Mouse (Mus musculus): Measurements from ENCODE around the gene Ror1. TPM values are rescaled to one million over a fixed set of nuclear protein-coding genes. Genes with fewer than 3 reads are reported as not detected.

Ror1 gene
- polyA plus RNA-seq, 1 experiment from 2014 or later, result 24.3 TPM

DNA sequence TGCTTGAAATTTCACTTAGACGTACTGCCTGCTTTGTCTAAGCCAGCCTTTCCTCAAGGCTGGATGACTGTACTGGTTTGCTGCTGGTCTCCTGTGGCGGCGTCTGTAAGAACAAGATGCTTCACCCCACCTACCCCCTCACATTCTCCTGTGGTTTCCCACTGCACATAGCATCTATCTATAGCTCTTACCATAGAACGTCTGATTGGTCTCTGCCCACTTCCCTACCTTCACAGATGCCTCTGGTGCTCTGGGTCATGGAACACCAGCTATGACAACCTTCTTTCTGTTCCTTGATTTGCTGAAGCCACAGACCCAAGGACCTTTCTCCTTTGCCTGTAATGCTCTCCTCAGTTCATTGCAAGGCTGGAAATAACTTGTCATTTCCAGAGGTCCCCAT is 124.0 kb downstream of the Ror1 start:
- no peak for ATAC-seq (ENCODE audit: insufficient number of reproducible peaks, insufficient read depth, low FRiP score, low TSS enrichment)
- H3K4me2 ChIP-seq (replicated peaks), result no peak overlapping the region
- H3K9ac ChIP-seq, result no peak overlapping the region
- H3K36me3 ChIP-seq, result no peaks in the 10 kb centered on the region
- no peaks in the 10 kb centered on the region for H3K9me3 ChIP-seq
- H3K27me3 ChIP-seq, result no peaks in the 10 kb centered on the region
- H3K4me1 ChIP-seq, result peaks cover 25% of the 10 kb centered on the region
- WGBS, result 67% methylated on average over 4 of the region's 4 CpGs
- no peak overlapping the region for H3K4me3 ChIP-seq
- H3K27ac ChIP-seq, result no peak overlapping the region

DNA sequence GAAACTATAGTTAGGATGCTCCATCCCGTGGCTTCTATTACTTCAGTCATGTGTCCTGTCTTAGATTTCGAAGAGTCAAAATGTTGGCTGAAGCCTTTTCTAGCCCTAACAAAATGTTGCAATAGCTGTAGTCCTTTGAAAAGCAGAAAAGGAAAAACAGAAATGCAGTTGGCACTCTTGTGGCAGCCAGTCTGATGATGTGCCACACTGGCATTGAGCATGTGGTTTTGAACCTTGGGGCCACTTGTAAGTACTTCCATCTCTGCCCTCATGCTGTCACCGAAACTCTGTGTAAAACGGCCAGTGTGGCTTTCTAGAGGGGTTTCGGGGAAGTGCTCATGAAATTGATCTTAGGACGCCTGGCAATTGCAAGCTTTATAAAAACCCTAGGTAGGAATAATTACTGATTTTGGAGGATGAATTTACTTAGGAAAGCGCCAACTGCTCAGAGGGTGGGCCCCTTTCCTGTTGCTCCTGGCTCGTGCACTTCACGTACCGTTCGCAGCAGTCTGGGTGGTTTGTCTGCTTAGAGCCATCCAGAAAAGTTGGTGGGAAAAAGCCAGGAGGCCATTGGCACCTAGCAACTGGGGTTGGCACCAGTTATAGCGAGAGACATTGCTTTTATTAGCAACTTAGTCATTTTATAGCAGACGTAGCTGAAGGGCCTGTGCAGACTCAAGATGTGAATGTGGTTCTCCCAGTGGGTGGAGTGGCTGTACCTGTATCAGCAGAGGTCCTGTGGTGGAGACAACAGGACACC is 126.6 kb downstream of the Ror1 start:
- 67% methylated on average over 13 of the region's 13 CpGs for WGBS
- Histone ChIP-seq H3K4me3 (no peak overlapping the region), H3K36me3 (no peaks in the 10 kb centered on the region), H3K4me1 (peaks cover 24% of the 10 kb centered on the region), H3K9ac (no peak overlapping the region), H3K4me2 (replicated peaks) (no peak overlapping the region), H3K9me3 (no peaks in the 10 kb centered on the region), H3K27me3 (no peaks in the 10 kb centered on the region), H3K27ac (no peak overlapping the region)
- no peak for ATAC-seq (ENCODE audit: insufficient number of reproducible peaks, insufficient read depth, low FRiP score, low TSS enrichment)

DNA sequence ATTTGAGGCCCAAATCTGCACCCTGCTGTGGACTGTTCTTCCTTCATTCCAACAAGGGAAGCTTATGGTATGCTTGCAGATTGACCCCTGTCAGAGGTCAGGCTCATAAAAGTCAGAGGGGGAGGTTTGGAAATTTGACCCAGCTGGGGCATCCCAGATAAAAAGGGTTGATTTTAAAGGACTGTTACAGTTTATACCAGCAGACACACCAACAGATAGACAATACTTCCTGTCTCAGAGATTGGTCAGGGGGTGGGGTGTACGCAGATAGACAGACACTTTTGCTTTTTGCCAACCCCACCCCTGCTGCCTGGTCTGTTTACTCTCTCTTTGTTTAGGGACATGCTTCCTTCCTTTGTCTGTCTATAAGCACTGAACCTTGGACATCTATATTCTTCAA is 127.9 kb downstream of the Ror1 start:
- Histone ChIP-seq H3K27me3 (no peaks in the 10 kb centered on the region), H3K4me1 (peaks cover 22% of the 10 kb centered on the region), H3K9me3 (no peaks in the 10 kb centered on the region), H3K36me3 (no peaks in the 10 kb centered on the region), H3K27ac (no peak overlapping the region; the same call in 1 of the 2 replicates), H3K4me3 (no peak overlapping the region), H3K4me2 (replicated peaks) (no peak overlapping the region), H3K9ac (no peak overlapping the region)
- ATAC-seq (ENCODE audit: insufficient number of reproducible peaks, insufficient read depth, low FRiP score, low TSS enrichment), result no peak
- 31% methylated on average over 1 of the region's 1 CpGs for WGBS

GRCm38 (mm10) chr4:100223965-100224364 is 128.4 kb downstream of the Ror1 start:
- no peak for ATAC-seq (ENCODE audit: insufficient number of reproducible peaks, insufficient read depth, low FRiP score, low TSS enrichment)
- Histone ChIP-seq H3K36me3 (no peaks in the 10 kb centered on the region), H3K4me1 (peaks cover 19% of the 10 kb centered on the region), H3K4me2 (replicated peaks) (no peak overlapping the region), H3K9me3 (no peaks in the 10 kb centered on the region), H3K27ac (no peak overlapping the region; the same call in 1 of the 2 replicates), H3K4me3 (no peak overlapping the region), H3K27me3 (no peaks in the 10 kb centered on the region), H3K9ac (no peak overlapping the region)
- WGBS, result 71% methylated on average over 3 of the region's 3 CpGs

DNA sequence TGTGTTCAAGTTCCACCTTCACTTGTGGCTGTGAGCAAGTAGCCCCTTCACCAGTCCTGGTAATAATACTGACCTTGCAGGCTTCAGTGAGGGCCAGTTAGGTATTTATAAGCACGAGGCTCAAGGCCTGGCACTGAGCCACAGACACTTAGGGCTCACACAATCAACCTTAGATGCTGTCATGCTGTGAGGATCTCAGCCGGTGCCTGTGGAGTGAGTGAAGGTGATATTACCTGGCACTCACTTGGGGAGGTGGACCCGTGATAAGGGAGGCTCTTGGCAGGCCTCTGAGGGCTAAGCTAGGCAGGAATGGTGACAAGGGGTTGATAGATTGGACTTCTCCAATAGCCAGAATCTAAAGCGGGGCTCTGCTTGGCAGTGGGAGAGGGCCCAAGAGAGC is 131.0 kb downstream of the Ror1 start:
- WGBS, result 68% methylated on average over 4 of the region's 4 CpGs
- Histone ChIP-seq H3K9ac (no peak overlapping the region), H3K9me3 (no peaks in the 10 kb centered on the region), H3K4me3 (no peak overlapping the region), H3K27ac (no peak overlapping the region), H3K27me3 (no peaks in the 10 kb centered on the region), H3K4me1 (peaks cover 19% of the 10 kb centered on the region), H3K36me3 (no peaks in the 10 kb centered on the region), H3K4me2 (replicated peaks) (no peak overlapping the region)
- ATAC-seq (ENCODE audit: insufficient number of reproducible peaks, insufficient read depth, low FRiP score, low TSS enrichment), result no peak

DNA sequence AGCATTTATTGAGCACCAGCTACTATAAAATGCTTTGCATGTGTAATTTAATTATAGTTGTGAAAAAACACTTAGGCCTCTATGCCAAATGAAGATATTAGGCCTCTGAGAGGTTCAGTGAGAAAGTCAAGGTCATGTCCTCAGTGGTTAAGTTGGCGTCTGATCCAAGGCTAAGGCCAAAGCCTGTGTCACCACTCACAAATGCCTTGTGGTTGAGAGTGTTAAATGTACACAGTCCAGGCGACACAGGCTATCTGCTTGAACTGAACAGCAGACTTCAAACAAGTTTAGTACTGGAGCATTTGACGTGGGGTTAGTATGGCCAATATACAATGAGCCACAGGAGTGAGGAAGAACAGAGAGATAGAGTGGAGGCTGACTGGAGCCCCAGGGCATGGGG is 132.5 kb downstream of the Ror1 start:
- WGBS, result 78% methylated on average over 3 of the region's 3 CpGs

DNA sequence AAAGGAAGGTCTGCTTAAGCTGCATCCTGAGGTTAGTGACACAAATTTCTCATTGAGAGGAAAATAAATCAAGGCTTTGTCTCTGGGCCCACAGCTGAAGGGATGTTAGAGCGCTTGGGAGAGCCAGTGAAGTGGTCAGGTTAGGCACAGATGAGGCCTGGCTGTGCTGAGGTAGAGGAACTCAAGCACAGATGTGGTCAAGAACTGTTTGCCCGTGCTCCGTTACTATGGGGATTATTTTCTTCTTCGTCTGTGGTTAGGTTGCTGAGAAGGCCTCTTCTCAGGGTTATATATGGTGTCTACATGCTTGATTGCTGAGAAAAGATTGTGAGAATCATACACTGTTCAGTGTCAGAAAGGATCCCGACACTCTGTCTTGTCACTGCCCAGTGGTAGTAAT is 134.7 kb downstream of the Ror1 start:
- Histone ChIP-seq H3K4me3 (no peak overlapping the region), H3K9ac (no peak overlapping the region)
- no peak for ATAC-seq (ENCODE audit: insufficient number of reproducible peaks, insufficient read depth, low FRiP score, low TSS enrichment)

More for the DNA sequence above, 132.5 kb downstream of the Ror1 start:
- Histone ChIP-seq H3K4me1 (peaks cover 7% of the 10 kb centered on the region), H3K27me3 (no peaks in the 10 kb centered on the region), H3K9me3 (no peaks in the 10 kb centered on the region), H3K4me3 (no peak overlapping the region), H3K27ac (no peak overlapping the region), H3K4me2 (replicated peaks) (no peak overlapping the region), H3K9ac (no peak overlapping the region), H3K36me3 (no peaks in the 10 kb centered on the region)
- ATAC-seq (ENCODE audit: insufficient number of reproducible peaks, insufficient read depth, low FRiP score, low TSS enrichment), result no peak

DNA sequence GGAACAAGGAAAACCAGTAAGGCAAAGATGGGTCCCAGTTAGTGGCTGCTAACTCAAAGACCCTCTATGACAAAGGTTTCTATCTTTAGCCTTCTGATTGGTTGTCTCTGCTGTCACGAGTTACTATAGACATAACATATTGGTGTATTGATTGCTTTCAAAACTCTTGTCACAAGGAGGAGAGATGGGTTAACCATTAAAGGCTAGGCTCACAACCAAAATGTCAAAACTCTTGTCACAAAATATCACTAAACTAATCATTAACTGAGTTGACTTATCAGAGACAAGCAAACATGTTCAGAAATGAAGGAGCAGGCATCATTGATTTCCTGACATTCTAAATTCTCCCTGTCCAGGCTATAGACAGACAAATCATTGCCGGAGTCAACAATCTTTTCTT is 135.4 kb downstream of the Ror1 start:
- Histone ChIP-seq H3K4me2 (replicated peaks) (no peak overlapping the region), H3K9ac (no peak overlapping the region), H3K27me3 (no peaks in the 10 kb centered on the region), H3K27ac (no peak overlapping the region), H3K4me3 (no peak overlapping the region), H3K4me1 (no peaks in the 10 kb centered on the region; the same call in 1 of the 2 replicates), H3K9me3 (no peaks in the 10 kb centered on the region), H3K36me3 (no peaks in the 10 kb centered on the region)
- ATAC-seq (ENCODE audit: insufficient number of reproducible peaks, insufficient read depth, low FRiP score, low TSS enrichment), result no peak
- WGBS, result 90% methylated on average over 2 of the region's 2 CpGs

More for the DNA sequence above, 134.7 kb downstream of the Ror1 start:
- H3K27ac ChIP-seq, result no peak overlapping the region
- H3K9me3 ChIP-seq, result no peaks in the 10 kb centered on the region
- H3K27me3 ChIP-seq, result no peaks in the 10 kb centered on the region
- H3K4me1 ChIP-seq, result no peaks in the 10 kb centered on the region; the same call in 1 of the 2 replicates
- 74% methylated on average over 5 of the region's 5 CpGs for WGBS
- no peaks in the 10 kb centered on the region for H3K36me3 ChIP-seq
- H3K4me2 ChIP-seq (replicated peaks), result no peak overlapping the region

GRCm38 (mm10) chr4:100231906-100232305 is 136.3 kb downstream of the Ror1 start:
- H3K4me3 ChIP-seq, result no peak overlapping the region
- H3K4me2 ChIP-seq (replicated peaks), result no peak overlapping the region
- no peak for ATAC-seq (ENCODE audit: insufficient number of reproducible peaks, insufficient read depth, low FRiP score, low TSS enrichment)
- H3K9ac ChIP-seq, result no peak overlapping the region
- H3K36me3 ChIP-seq, result no peaks in the 10 kb centered on the region
- H3K9me3 ChIP-seq, result no peaks in the 10 kb centered on the region
- H3K27me3 ChIP-seq, result no peaks in the 10 kb centered on the region
- 91% methylated on average over 3 of the region's 3 CpGs for WGBS
- H3K27ac ChIP-seq, result no peak overlapping the region
- H3K4me1 ChIP-seq, result peaks cover 6% of the 10 kb centered on the region

DNA sequence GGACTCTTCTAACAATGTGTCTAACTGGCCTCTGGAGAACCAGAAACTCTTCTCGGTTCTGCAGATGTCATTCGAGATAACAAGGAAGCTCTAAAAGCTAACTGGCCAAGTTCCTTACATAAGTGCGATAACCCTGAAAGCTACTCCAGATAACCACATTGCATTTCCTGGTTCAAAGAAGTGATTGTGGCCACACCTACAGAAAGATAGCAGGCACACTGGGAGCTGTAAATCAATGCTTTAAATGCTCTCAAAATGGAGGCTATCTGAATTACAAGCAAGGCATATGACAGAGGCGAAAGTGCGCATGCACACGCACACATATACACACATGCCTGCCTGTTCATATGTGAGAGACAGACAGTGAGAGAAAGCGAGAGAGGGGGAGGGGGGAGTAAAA is 136.9 kb downstream of the Ror1 start:
- ATAC-seq (ENCODE audit: insufficient number of reproducible peaks, insufficient read depth, low FRiP score, low TSS enrichment), result no peak
- H3K36me3 ChIP-seq, result no peaks in the 10 kb centered on the region
- no peaks in the 10 kb centered on the region for H3K9me3 ChIP-seq
- H3K4me2 ChIP-seq (replicated peaks), result no peak overlapping the region
- WGBS, result 87% methylated on average over 7 of the region's 7 CpGs
- H3K27ac ChIP-seq, result no peak overlapping the region
- H3K9ac ChIP-seq, result no peak overlapping the region
- H3K4me1 ChIP-seq, result peaks cover 8% of the 10 kb centered on the region
- H3K27me3 ChIP-seq, result no peaks in the 10 kb centered on the region
- H3K4me3 ChIP-seq, result no peak overlapping the region

GRCm38 (mm10) chr4:100233770-100234169 is 138.2 kb downstream of the Ror1 start:
- no peak for ATAC-seq (ENCODE audit: insufficient number of reproducible peaks, insufficient read depth, low FRiP score, low TSS enrichment)
- Histone ChIP-seq H3K9me3 (no peaks in the 10 kb centered on the region), H3K4me2 (replicated peaks) (no peak overlapping the region), H3K27ac (no peak overlapping the region), H3K4me1 (peaks cover 8% of the 10 kb centered on the region), H3K4me3 (no peak overlapping the region), H3K27me3 (no peaks in the 10 kb centered on the region), H3K36me3 (no peaks in the 10 kb centered on the region), H3K9ac (no peak overlapping the region)
- WGBS, result 81% methylated on average over 10 of the region's 10 CpGs

- ATAC-seq (ENCODE audit: insufficient number of reproducible peaks, insufficient read depth, low FRiP score, low TSS enrichment), result no peak
- peaks cover 8% of the 10 kb centered on the region for H3K4me1 ChIP-seq
- H3K4me2 ChIP-seq (replicated peaks), result no peak overlapping the region
- H3K27ac ChIP-seq, result no peak overlapping the region
- no peaks in the 10 kb centered on the region for H3K27me3 ChIP-seq
- no peaks in the 10 kb centered on the region for H3K9me3 ChIP-seq
- H3K9ac ChIP-seq, result no peak overlapping the region
- no peaks in the 10 kb centered on the region for H3K36me3 ChIP-seq
- H3K4me3 ChIP-seq, result no peak overlapping the region
- WGBS, result 32% methylated on average over 3 of the region's 3 CpGs
Measured at GRCm38 (mm10) chr4:100236339-100236738, 140.7 kb downstream of the Ror1 start.
